Mouse (Mus musculus) fat pad, adult 2 months (tissue): ENCODE results near the gene Gm47289.
A peak's percentile ranks its signal among the peaks of the same experiment; 100 is the strongest.

Experiments used
- DNase-seq: peaks from one replicate; pipeline ENCODE4 v3.0.0-alpha.2; 2011; ENCODE audit warnings: low read depth, low spot score; ENCODE audit errors: extremely low read depth

Gene Gm47289

DNA sequence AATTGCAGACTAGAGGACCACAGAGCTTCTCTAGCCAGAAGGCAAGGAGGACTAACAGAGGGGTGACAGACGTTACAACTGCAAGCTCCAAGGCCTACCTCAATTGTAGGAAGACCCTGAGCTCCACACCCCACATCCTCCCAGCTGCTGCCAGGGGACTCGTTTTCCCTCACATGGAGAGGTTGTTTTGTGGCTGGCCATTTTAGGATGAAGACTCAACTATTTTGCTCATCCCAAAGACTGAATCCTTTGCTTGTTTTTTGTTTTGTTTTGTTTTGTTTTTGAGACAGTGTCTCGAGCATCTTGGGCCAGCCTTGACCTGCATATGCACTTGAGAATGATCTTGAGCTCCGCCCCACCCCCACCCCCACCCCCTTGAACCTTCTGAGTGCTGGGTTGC, at the start of gene Gm47289:
TSS of gene Gm47289 (plus strand) at position 301 of the 400 bp plus-strand sequence.
- no peak for DNase-seq

GRCm38 (mm10) chr9:119109685-119110353, 49.1 kb upstream of the Gm47289 start:
- DNase-seq = no peak

GRCm38 (mm10) chr9:119110640-119111039, 48.3 kb upstream of the Gm47289 start:
- DNase-seq = no peak

DNA sequence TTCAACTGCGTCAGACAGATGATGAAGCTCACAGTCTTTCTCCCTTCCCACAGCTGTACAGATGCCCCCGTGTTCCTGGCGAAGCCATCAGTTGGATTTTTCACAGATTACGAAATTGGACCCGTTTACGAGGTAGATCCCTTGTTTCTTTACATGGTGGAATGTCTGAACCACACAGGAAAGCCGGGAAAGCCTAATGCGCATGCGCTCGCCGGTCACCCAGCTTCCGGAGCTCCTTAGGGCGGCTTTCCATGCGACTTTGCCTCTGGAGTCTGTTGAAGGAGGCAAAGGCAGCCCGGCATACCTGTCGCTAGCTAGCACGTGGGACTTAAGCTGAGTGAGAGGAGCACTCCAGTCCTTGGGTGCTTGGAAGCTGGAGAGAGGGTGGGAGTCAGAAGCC, 44.0 kb upstream of the Gm47289 start:
- no peak for DNase-seq

GRCm38 (mm10) chr9:119119409-119120167, 39.4 kb upstream of the Gm47289 start:
- no peak for DNase-seq

- DNase-seq = no peak
Measured at GRCm38 (mm10) chr9:119120168-119120560, 38.8 kb upstream of the Gm47289 start.

DNA sequence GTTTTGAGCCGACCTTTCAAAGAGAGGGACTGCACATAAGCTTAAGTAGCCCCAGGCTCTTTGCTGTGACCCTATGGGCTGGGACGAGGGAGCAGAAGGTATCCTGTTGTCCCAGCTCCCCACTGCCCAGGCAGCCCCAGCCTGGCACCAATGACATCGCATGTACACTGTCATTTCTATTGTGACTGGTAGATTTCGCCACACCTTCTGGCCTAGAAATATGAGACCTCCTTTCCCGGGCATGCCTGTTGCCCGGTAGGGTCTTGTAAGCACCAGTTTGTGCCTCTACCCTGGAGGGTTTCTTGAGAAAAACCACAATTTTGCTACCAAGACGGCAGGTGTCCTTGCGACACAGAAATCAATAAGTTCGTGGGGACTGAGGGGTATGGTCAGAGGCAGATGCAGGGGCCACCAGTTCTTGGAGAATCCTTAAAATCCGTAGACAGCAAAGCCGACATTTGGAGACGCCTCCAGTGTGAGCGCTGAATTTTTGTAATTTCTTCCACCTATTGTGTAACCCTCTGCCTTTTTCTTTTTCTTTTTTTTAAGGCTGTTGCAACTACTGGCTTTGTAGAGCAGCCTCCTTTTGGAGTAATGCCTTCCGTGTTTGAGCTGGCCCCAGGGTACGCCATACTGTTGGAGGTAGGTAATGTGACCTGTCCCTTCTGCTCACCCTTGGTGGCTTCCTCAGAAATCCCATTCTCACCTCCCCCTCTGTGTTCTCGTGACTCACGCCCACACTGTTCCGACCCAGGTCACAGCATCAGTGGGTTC, 36.2 kb upstream of the Gm47289 start:
- peak; percentile 23 for DNase-seq

GRCm38 (mm10) chr9:119128436-119129181, 30.4 kb upstream of the Gm47289 start:
- no peak for DNase-seq

- DNase-seq = no peak
Measured at GRCm38 (mm10) chr9:119130692-119131091, 28.3 kb upstream of the Gm47289 start.

DNA sequence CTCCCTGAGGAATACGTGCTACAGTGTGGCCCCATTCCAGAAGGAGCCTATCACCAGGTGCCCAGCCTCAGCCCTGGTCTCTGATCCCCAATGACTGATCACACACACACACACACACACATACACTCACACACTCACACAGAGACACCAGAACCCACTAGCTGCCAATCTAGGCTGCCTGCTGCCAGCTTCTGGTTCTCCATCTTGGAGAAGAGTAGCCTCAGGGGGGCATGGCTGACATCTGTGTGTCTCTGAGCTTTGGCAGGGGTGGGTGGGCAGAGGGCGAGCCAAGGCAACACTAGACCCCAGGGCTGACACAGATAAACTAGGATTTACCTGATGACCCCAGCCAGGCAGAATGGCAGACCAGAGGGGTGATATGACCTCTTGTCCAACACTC, 20.1 kb upstream of the Gm47289 start:
- no peak for DNase-seq

- DNase-seq = no peak
Measured at GRCm38 (mm10) chr9:119142066-119142465, 16.9 kb upstream of the Gm47289 start.

- DNase-seq = no peak
Measured at GRCm38 (mm10) chr9:119143372-119143771, 15.6 kb upstream of the Gm47289 start.

DNA sequence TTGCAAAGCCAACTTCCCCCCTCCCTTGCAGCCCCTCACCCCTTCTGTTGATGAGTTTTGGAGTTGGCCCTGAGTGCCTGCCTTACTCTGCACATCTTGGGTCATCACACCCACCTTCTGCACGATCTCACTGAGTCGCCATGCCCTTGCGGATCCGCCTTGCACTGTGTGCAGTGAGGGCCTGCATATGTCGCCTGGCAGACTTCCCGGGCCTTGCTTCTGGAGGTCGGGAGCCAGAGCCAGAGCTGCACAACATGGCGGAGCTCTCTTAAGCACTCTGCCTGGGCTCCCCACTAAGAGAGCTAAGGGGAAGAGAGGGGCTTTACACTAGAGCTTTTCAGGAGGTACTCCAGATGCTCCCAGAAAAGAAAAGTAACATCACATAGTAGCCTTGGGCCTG, 14.3 kb upstream of the Gm47289 start:
- DNase-seq = no peak

DNA sequence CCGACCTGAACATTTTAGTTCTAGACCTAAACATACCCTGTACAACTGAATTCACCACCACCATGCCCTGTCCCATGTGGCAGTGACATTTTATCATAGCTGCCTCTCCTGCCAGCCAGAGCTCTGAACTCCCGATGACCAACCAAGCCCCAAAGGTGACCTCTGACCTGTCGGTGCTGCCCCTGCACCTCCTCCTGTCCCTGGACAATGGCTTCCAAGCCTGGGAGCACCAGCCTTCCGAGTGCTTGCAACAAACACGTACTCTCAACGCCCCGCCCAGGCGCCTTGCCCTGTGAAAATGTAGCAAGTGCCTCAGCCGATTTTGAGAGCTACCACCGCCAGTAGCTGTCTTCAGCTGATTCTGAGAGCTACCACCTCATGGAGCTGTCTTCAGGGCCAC, 13.8 kb upstream of the Gm47289 start:
- DNase-seq = no peak

- no peak for DNase-seq
Measured at GRCm38 (mm10) chr9:119145638-119146037, 13.3 kb upstream of the Gm47289 start.

- DNase-seq = no peak
Measured at GRCm38 (mm10) chr9:119146098-119146770, 12.7 kb upstream of the Gm47289 start.

- no peak for DNase-seq
Measured at GRCm38 (mm10) chr9:119149601-119150000, 9.4 kb upstream of the Gm47289 start.

GRCm38 (mm10) chr9:119151751-119152150, 7.2 kb upstream of the Gm47289 start:
- no peak for DNase-seq

- no peak for DNase-seq
Measured at GRCm38 (mm10) chr9:119155416-119155815, 3.5 kb upstream of the Gm47289 start.

- peak; percentile 42 for DNase-seq
Measured at GRCm38 (mm10) chr9:119155826-119156225, 3.1 kb upstream of the Gm47289 start.
